Mouse (Mus musculus): ENCODE data around the gene Zfp865.

- TF ChIP-seq E2F4 (IDR thresholded peaks at IDR 0.05; ENCODE audit: insufficient replicate concordance, low read depth, low read length), result no peak
- no peak for TF ChIP-seq USF2 (conservative IDR thresholded peaks at IDR 0.05; ENCODE audit: low read depth, low read length)
- TF ChIP-seq CTCF (conservative IDR thresholded peaks at IDR 0.05 in 1 of 2, IDR thresholded peaks at IDR 0.05 in 1 of 2; ENCODE audit: low read depth in 2 of 2, low read length in 2 of 2), result no peak
- no peak for TF ChIP-seq POLR2AphosphoS2 (IDR thresholded peaks at IDR 0.05; ENCODE audit: low read depth, low read length)
- no peak for TF ChIP-seq UBTF (IDR thresholded peaks at IDR 0.05; ENCODE audit: low read depth, low read length)
- no peak for TF ChIP-seq POLR2A (IDR thresholded peaks at IDR 0.05; ENCODE audit: low read depth, low read length)
- no peak for TF ChIP-seq RCOR1 (conservative IDR thresholded peaks at IDR 0.05; ENCODE audit: low read depth, low read length)
- no peak for TF ChIP-seq USF1 (IDR thresholded peaks at IDR 0.05; ENCODE audit: low read depth, low read length)
- TF ChIP-seq CHD2 (IDR thresholded peaks at IDR 0.05; ENCODE audit: low read length), result no peak
- TF ChIP-seq ZNF384 (IDR thresholded peaks at IDR 0.05; ENCODE audit: low read depth, low read length), result no peak
- TF ChIP-seq NRF1 (IDR thresholded peaks at IDR 0.05; ENCODE audit: low read depth, low read length), result no peak
- TF ChIP-seq RAD21 (IDR thresholded peaks at IDR 0.05; ENCODE audit: low read depth, low read length), result no peak
- no peak for TF ChIP-seq IRF4 (IDR thresholded peaks at IDR 0.05; ENCODE audit: low read depth, low read length)
- no peak for TF ChIP-seq EP300 (IDR thresholded peaks at IDR 0.05; ENCODE audit: low read length)
These were observed 37.2 kb downstream of the Zfp865 start for GRCm38 (mm10) chr7:5057381-5057780.
